Mouse (Mus musculus) A20 (cell line): ENCODE results near the gene Il17a.
"Not testable (repeated sequence)": the region's sequence is repeated elsewhere in the genome, so short reads cannot be mapped to it uniquely, and the experiment has no call there.

Experiments used
- DNase-seq: peaks from one replicate; pipeline ENCODE4 v3.0.0-alpha.2; 2011; ENCODE audit warnings: low read depth, low spot score

Il17a gene

DNA sequence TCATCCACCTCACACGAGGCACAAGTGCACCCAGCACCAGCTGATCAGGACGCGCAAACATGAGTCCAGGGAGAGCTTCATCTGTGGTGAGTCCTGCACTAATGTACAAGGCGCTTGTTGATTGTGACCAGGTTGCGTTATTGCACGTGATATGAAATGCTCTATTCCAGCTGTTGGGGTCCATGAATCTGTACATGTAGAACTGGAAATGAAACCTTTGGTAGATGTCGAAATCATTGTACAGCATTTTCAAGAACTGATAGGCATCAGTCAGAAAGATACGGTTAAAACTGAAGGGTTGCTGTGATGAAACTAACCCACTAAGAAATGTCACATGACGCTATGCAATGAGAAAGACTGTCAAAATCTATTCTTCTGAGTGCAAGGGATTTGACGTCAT, at the start of gene Il17a:
TSS of gene Il17a (plus strand) at position 3 of the 400 bp plus-strand sequence.
- no peak for DNase-seq

DNA sequence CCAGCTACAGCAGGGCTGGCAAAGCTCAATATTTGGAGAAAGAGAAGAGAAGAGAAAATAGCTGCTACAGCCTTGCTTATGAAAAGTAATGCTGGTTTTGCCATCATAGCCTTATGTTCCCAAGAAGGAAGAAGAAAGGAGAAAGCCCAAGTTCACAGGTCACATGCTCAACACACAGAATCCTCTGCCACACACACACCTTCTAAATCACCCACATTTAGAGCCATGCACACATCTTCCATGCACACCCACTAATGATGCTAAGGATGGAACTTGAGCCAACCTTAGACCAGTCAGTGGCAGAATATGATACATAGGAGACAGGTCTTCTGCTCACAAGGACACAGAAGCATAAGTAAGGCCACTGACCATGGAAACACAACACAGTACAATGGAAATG, 47.9 kb upstream of the Il17a start:
- DNase-seq: no peak

DNA sequence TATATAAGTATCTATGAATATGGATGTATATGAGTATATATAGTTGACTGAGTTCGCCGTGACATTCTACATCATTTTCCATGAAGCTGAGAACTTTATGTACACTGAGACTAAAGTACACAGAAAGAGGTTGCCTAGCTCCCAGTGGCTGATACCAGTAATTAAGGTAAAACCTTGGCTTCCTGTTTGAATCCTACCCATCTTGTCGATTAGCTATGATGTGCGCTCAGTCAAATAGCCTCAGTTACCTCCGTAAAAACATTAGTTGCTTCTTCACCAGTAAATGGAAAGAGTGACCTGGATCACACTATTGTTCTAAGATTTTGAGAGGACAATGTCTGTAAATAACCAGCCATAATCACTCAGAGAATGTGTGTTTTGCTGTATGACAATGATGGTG, 47.3 kb upstream of the Il17a start:
- DNase-seq: no peak

DNA sequence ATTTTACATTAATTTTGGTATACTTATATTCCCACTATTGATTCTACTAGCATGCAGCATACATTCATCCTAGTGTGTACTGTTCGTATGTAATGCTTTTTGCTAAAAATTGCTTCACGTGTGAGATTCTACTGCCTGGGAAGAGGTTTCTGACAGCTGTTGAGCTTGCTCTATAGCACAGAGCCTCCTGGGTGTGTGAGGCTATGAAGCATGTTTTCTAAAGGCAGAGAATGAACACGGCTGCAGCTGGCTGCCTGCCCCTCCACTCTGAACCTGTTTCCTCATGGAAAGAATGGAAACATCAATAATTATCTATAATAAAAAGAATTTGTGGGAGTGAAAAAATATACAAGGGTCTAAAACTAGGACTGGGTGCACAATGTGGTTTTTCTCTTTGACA, 46.9 kb upstream of the Il17a start:
- DNase-seq: no peak

DNA sequence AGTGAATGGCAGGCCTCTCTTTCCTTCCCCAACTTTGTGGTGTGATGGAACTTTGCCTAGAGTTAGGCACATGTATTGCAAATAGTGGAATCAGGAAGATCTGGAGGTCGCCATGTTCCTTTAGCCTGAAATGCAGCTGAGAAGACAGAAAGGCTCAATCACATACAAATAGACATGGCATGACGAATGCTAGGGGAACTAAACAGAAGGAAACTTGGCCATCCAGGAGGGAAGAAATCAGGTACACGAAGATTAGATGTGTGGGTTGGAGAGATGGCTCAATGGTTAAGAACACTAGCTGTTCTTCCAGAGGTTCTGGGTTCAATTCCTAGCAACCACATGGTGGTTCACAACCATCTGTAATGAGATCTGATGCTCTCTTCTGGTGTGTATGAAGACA, 46.3 kb upstream of the Il17a start:
- no peak for DNase-seq

DNA sequence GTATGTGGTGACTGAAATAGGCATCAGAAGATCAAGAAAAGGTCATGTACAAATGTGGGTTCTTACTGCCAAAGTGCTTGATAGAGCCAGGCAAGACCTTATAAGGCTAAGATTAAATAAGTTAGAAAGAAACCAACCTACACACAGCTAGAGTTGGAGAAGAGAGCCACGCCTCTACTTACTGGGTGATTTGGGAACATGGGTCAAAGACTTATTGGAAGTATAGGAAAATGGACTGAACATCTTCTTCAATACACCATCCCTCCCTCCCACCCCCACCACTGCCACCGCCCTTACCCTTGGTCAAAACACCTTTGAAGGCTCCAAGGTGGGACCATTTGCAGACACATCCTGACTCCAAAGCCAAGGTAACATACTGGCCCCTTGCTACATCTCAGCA, 45.3 kb upstream of the Il17a start:
- DNase-seq: no peak

DNA sequence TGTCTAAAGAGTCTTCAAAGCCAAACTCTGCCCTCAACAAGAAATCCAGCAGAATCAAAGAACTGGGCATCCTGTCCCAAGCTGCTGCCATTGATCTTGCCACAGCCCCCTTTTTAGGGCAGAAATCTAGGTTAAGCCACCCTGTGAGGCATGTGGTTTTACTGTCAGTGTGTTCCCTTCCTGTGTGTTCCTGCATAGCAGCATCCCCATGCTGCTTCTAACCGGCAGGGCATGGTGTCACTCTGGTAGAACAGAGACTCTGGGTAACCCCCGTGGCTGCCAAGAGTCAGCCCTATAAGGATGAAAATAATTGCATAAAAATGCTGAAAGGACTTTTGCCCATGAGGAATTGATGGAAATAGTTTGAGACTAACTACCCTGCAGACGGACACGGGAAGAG, 44.8 kb upstream of the Il17a start:
- no peak for DNase-seq

DNA sequence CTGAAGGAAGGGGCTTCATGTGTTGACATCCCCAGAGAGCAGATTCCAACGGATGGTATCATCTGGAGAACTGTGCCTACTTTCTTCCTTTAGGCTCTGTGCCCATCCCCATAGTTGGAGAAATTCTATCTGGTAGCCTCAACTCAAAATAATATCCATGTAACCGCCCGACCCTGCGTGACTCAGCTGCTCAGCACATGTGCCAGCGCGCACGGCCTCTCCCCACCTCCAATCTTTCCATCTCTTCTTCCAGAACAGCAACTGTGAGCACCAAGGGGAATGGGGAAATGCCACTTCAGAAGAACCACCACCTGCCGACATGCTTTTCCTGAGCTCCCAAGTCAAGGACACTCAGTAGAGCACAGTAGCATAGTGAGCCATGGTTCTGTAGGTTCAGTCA, 39.4 kb upstream of the Il17a start:
- no peak for DNase-seq

DNA sequence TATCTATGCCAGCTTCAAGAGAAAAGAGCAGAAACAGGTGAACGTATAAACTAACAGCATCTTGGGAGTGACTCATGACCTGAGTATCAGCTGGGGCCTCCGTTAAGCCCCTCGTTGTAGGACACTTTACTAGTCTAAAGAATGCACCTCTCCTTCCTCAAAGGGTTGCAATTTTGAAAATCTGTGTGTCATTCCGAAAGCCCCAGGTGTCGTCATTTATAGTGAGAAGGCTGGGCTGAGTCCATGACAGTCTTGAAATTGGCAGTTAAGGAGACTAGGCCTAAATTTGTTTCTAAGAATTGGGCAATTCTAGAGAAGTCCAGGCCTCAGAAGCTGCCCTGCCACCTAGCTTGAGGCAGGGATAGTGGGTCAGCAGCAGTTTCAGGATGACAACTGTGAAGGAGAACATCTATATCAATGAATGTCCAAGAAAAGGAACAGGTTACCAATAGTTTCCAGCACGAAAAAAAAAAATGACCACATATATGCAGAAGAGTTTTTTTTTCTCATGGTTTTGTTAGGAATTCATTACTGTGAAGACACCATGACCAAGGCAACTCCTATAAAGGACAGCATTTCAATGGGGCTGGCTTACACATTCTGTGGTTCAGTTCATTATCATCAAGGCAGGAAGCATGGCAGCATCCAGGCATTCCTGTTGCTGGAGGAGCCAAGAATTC, 36.9 kb upstream of the Il17a start:
- peak; percentile 6 for DNase-seq

DNA sequence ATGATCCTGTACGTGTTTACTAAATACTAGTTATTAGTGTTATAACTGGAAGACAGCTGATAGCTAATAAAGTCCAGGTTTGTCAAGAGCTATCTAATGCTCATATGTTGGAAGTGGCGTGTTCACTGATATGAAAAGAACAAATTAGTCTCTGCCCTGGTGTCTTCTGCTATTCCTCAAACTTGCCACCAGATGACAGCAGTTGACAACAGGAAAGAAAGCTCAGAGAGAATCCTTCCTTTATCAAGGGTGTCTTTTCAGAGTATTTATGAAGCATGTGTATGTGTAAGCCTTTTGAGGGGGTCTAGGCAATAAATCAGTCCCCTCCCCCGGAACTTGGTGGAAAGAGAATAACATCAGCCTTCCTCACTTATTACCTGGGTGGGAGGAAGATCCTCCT, 30.7 kb upstream of the Il17a start:
- peak; percentile 31 for DNase-seq

DNA sequence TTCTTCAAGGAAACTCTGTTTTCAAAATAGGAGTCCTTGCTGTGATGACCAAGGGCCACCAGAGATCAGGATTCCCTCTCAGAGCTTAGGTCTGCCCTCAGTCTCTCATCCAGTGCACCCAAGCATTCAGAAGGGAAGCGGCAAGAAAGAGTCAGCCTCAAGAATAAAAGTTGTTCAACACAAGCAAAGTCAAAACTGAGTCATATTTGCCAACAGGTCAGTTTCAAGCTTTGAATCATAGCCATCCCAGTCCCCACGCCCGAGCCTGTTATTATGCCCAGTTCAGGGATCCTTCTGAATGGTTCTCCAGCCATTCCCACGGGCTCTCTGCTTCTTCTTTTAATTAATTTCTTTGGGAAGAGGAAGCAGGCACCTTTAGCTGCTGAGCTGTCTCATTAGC, 5.9 kb downstream of the Il17a start:
- DNase-seq: no peak

DNA sequence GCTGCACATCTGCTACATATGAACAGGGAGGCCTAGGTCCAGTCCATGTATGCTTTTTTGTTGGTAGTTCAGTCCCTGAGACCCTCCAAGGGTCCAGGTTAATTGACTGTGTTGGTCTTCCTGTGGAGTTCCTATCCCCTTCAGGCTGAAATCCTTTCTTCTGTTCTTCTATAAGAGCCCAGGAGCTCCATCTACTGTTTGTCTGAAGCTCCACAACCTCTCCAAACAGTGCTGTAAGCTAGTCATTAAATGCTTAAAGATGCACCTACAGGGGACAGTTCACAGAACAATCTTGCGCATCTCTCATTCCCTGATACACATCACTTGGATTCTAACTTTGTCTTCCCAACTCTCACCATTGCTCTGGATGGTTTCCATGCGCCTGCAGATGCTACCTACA, 7.8 kb downstream of the Il17a start:
- DNase-seq: peak; percentile 10

DNA sequence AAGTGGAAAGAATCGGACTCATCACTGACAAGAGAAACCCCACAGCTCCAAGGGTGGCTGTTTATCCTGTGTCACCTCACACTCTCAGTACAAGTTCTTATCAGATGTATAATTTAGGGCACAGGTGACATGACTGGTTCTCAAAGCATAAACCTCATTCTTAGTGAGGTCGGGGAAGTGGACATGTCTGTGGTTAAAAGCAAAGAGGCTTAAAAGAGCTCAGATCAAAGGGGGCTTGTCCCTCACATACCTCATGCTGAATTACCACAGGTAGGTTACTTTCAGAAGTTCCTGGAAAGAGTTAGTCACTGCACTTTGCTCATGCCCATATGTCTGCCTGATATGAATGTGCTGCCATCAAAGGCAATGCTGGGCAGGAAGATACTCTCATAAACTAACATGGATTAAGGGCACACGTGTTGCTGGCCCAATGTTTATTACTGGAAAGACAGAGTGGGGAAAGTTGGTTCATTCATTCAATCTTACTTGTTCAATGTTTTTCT, 9.8 kb downstream of the Il17a start:
- DNase-seq: no peak

DNA sequence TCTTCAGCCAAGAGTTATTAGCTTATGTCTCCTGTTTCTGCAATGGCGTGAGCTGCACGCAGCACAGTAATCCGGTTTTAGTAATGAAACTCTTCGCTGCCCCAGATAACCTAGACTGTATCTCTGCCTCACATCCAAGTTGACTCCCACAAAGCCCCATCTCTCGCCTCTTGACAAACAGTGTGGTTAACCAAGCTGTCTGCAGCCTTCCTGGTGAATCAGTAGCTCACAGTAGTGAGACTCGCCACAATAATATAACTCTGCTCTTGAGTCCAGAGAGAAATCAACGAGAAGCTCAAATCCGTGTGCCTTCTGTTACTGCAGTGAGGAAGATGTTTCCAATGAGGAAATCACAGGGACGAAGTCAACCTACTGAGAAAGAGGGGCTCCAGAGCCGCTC, 23.7 kb downstream of the Il17a start:
- DNase-seq: no peak

DNA sequence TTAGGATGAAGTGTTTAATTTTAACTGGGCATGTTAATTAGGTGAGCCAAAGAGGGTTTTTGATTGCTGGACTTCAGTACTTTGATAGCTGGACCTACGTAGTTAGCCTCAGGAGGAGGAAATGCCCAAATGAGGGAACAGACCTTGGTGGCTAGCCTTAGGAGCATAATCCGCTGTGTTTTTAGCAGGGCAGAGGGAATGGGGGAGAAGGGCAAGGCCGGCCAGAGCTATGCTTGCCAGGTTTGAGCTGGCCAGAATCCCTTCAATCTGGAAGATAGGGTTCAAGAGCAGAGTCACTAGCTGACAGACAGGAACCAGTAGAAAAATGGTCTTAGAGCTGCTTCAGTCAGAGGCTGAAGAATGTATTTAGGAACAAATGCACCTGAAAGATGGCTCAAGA, 26.9 kb downstream of the Il17a start:
- no peak for DNase-seq

DNA sequence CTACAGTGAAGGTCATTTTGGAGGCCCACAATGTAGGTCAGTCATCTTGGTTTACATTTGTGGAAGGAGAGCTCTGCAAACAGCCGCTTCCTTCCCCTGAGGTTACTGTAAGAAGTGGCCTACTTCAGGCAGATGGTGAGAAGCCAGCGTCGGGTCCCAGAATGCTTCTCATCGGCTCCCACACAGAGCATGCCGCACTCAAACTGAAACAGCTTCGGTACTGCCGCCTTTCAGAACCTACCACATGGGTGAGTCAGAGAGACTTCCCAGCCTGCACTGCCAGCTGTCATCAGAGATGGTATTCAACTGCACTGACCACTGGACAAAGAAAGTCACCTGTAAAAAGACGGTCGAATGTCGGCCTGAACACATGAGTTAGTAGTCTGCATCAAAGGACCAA, 29.1 kb downstream of the Il17a start:
- DNase-seq: no peak

DNA sequence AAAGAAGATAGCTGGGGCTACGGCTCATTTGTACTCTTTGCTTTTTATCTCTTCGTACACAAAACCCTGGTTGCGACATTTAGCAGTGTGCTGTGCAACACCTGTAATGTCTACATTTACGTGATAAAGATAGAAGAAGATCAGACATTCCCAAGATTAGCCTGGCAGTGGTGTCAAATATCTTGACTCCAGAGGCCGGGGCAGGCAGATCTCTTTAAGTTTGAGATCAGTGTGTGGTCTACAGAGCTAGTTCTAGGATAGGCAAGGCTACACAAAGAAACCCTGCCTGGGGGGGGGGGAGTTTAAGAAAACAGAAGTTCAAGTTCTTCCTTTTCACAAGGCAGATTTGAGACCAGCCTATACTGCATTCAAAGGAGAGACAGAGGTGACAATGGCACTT, 29.6 kb downstream of the Il17a start:
- DNase-seq: no peak

DNA sequence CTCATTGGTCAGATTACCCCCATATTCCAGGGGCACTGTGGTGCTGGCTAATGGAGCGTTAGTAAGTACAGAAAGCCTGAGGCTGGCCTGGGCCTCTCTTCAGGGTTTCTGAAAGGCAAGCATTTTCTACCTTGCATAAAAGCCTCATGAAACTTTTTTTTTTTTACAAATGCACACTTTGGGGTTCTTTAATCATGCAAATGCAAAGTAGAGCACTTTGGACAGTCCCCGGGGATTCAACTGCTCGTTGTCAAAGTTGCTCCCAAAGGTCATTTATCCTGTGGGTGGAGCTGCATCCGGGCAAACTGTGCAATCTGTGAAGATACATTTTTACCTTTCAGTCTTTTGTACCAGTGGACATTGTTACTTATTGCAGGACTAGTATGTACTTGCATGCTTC, 30.7 kb downstream of the Il17a start:
- no peak for DNase-seq

DNA sequence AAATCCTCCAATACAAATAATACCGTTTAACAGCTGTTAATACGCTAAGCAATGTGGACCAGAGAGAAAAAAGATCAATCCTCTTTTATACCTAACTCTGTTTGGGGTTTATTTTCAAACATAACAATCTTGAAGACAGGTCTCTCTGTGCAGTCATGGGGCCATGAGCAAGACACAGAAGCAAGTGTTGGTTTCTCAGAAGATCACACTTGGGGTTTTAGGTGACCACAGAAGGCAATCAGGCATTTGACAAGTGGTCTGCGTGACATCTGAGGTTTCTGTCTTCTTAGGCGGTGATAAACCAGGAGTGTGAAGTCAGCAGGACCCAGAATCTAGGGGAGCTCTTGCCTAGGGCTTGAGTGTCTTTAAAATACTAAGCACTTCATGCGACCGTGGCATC, 35.8 kb downstream of the Il17a start:
- no peak for DNase-seq

DNA sequence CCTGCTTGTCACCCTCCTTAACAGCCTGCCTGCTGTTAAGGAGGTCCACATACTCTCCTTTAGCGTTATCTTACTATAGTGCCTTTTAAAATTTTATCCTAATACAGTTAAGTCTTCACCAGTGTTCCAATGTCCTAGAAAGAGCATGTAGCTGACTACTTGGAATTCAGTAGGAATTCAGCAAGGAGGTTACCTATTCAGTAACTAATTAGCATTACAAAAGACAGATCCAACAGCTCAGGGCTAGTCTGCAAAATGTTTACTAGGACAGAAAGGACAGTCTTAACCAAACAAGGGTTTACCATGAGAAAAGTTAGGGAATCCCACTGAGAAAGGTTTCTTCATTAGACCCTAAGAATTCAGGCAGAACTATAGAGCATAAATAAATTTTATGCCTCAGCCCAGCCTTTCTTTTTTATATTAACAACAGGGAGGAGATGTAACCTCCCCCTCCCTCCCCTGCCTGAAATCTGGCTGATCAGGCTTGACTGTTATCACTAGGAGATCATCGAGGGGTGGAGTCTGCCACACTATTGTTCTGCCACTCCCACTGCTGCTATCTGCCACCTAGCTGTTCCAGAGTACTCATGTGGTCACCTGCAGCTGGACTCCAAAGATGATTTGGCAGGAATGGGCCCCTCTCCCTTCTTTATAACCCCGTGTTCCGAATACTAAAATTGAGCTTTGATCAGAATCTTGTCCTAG, 43.5 kb downstream of the Il17a start:
- DNase-seq: not testable (repeated sequence)

DNA sequence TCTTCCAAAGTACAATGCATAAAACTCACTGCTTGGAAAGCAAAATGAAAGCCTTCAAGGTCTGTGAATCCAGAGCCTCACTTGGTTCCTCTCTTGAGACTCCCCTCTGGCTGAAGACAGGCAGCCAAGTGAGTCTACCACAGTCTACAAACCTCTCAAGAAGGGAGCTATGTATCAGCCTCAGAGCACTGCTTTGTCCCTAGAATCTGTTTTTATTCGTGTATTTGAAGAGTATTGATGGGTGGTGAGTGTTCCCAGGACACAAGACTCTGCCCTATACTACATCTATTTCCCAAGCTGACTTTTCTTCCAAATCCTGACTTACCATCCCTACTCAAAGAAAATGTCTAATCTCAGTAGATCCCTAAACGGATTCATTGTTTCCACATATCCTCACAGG, 47.7 kb downstream of the Il17a start:
- no peak for DNase-seq
